Mouse (Mus musculus) left cerebral cortex, postnatal 25 days (tissue): ENCODE data around the gene Cpa2. TPM values are rescaled to one million over a fixed set of nuclear protein-coding genes. Genes with fewer than 3 reads are reported as not detected.
A peak's percentile ranks its signal among the peaks of the same experiment; 100 is the strongest.

Experiments used
- DNase-seq, 2 experiments: peaks; one replicate each; pipeline ENCODE4 v3.0.0; 2022; ENCODE audit warnings: low spot score in 2 of 2, mixed read lengths in 1 of 2
- intact Hi-C: fragments of 180-260 bp; cut with DNase I; formaldehyde crosslinking; loops from one replicate; pipeline ENCODE4 v1.15.1; 2025
- total RNA-seq, 2 experiments: library from RNA; stranded (reverse); gene quantifications; 2 replicates each; pipeline ENCODE4 v1.2.3; 2021

The Cpa2 gene
- total RNA-seq, result 1 to 10 TPM; 2.2 to 2.3 TPM

- intact Hi-C loops, result no loop called here
Measured at GRCm38 (mm10) chr6:30541009-30541799, at the start of gene Cpa2. Gene Cpa2, plus strand, starts transcription at chr6:30541582.

DNA sequence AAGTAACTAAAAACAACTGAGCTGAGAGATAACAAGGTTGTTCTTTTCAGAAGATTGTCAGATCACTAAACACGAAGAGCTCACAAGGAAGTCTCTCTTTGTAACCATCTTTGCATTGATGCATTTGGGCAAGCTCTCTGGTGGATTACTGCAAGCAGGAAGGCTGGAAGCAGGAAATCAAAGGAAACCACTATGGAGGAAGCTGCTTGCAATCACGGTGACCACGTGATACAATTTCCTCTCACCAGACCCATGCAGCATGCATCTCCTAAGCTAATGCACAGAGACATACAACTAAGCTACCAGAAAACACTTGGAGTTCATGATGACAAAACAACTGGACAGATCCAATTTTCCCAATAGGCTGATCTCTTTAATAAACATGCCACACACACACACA is 42.3 kb upstream of the Cpa2 start:
- DNase-seq, result no peak
- intact Hi-C loops, result no loop called here

More at GRCm38 (mm10) chr6:30541009-30541799, at the start of gene Cpa2:
- DNase-seq, result no peak

GRCm38 (mm10) chr6:30508824-30509223 is 32.6 kb upstream of the Cpa2 start:
- intact Hi-C loops, result loop anchor here (2.0 kb wide), 2 partner anchors 38 to 48 kb away; no protein-coding TSS in a partner anchor
- no peak for DNase-seq

DNA sequence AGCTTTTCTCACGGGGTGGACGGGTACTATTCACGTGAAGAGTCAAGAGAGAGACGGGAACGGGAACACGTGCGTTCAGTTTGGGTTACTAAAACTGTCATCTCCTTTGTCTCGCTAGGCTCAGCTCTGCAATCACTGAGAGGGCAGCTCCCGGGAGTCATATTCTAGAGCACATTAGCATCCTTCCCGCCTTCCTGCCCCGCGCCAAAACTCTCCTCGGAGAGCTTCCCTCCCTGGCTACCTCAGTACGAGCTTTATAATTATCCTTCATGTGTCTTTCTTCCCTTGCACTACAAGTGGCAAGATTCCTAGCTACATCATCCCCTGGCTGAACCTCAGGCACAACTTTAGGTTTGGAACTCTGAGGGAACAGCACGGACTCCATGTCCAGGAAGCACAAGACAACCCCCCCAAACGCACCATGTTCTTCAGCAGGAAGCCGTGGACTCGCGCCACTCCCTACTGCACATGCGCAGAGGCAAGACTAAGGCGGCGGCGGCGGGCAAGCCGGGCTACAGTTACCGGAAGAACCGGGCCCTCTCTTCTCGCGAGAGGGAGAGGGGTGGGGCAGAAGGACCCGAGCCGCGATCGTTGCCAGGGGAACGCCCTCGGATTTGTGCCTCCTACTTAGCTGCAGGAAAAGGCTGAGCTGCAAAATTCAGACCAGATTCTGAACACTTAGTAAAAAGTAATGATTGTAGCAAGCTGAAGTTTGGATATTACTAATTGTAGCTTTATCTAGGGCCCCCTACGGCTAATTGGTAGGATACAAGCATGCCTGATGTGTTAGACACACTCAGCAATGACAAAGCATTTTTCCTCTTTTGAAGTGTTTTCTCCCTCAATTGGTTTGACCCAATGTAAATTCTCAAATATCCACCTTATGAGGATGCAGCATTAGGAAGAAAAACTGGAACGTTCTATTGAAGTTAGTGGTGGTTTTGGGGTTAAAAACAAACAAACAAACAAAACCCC is 31.8 kb upstream of the Cpa2 start, which contains the start of the genes Tmem209 and Ssmem1:
TSS of gene Tmem209 (minus strand) at position 519 of the 975 bp plus-strand sequence.
TSS of gene Ssmem1 (plus strand) at position 585 of the 975 bp plus-strand sequence.
- DNase-seq, result peak; percentile 99
- intact Hi-C loops, result loop anchor here (2.0 kb wide), 2 partner anchors 37 to 49 kb away; no protein-coding TSS in a partner anchor

DNA sequence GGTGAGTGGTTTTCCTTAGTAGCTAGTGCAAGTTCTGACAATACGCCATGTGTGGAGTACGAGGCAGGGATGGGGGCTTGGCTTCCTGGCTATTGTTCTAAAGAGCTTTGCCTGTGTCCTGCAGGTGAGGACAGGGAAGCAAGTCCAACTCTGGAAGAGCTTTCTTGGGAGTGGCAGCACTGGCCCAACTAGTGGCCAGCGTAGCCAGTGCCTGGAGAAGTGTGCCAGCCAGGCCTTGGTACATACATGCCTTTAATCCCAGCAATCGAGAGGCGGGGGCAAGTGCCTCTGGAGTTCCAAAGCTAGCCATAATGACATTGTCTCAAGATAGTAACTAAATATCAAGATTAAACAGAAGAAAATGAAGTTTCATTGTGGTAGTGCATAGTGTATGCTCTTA is 31.1 kb upstream of the Cpa2 start:
- intact Hi-C loops, result no loop called here
- no peak for DNase-seq

- intact Hi-C loops, result no loop called here
- no peak for DNase-seq
Measured at GRCm38 (mm10) chr6:30514242-30514641, 27.1 kb upstream of the Cpa2 start.

DNA sequence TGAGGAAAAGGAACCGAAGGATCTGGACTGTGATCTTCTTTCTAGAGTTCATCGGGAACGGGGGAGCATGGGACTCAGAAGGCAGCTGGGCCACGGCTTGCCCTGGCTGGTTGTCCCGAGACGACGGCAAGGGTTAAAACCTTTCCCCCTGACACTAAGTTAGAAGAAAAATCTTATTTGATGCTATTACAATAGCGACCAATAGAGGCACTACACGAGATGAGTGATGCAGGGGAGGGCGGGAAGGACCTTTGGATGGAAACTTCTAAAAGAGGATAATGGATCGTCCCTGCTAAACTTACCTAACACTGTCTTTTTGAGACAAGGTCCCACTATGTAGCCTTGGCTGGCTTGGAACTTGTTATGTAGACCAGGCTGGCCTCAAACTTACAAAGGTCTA is 21.0 kb upstream of the Cpa2 start:
- intact Hi-C loops, result no loop called here
- DNase-seq, result no peak

DNA sequence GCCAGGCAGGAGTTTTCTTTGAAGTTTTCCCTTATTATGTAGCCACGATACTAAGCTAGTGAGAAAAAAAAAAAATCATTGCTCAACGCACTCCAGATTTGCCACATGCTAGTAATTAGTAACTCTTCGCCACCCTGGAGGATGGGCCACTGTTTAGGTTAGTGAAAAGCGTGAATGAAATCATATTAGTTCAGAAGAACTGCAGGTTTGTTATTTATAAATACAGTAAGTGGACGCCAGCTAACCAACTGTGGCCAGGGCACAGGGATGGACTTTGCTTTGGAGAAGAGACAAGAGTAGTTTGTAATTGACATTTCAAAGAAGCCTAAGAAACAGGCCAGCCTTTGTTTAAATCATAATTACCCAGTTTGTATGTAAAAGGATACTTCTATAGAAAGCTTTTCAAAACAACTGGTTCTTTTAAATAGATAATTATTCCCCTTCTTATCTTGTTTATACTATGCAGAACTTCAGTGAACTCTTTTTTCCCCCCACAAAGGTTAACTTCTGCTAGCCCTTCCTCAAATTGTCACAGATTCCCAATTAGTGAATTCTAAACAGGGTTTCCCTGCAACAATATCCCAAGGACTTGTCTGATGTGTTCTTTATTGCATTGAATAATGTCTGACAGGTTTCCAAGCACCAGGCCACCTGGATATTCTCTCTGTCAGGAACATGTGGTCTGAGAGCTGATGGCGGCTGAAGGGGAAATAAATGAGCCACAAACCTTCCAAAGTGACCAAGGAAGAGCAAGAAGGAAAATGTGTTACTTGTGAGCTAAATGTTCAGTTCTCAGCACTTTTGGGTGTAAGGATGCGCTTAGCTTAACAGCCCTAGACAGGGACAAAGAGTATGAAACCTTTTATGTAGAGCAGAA is 15.7 kb upstream of the Cpa2 start:
- DNase-seq, result no peak
- intact Hi-C loops, result no loop called here

- intact Hi-C loops, result no loop called here
- DNase-seq, result no peak
Measured at GRCm38 (mm10) chr6:30526586-30527515, 14.5 kb upstream of the Cpa2 start.

DNA sequence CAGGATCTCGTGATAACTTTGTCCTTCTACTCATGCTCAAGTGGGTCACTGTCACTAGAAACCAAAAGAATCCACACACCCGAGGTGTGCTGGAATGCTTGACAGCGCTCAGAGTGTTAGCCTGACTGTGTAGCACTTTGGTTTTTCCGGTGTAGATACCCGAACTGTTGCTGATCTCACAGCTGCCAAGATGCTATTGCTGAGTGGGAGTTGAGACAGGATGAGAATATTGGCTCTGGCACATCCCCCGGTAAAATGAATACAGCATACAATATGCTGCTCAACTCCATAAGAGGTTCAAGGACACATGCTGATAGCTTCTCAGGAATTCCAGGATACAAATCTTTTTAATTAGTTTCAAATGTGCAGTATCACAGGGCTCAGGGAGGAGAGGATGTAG is 12.6 kb upstream of the Cpa2 start:
- peak in 1 of 2 experiments; percentile 69 for DNase-seq
- intact Hi-C loops, result no loop called here

- no peak for DNase-seq
- intact Hi-C loops, result loop anchor here (5.0 kb wide), 1 partner anchor 447 kb away; no protein-coding TSS in a partner anchor
Measured at GRCm38 (mm10) chr6:30535340-30535739, 6.0 kb upstream of the Cpa2 start.

GRCm38 (mm10) chr6:30538240-30538639 is 3.1 kb upstream of the Cpa2 start:
- intact Hi-C loops, result loop anchor here (5.0 kb wide), 1 partner anchor 444 kb away; no protein-coding TSS in a partner anchor
- peak in 1 of 2 experiments; percentile 70 for DNase-seq

- intact Hi-C loops, result loop anchor here (5.0 kb wide), 1 partner anchor 444 kb away; no protein-coding TSS in a partner anchor
- DNase-seq, result no peak
Measured at GRCm38 (mm10) chr6:30538800-30539199, 2.6 kb upstream of the Cpa2 start.

GRCm38 (mm10) chr6:30542277-30542676 is 895 bp downstream of the Cpa2 start:
- no peak for DNase-seq
- intact Hi-C loops, result no loop called here

GRCm38 (mm10) chr6:30543077-30543476 is 1.7 kb downstream of the Cpa2 start:
- intact Hi-C loops, result no loop called here
- no peak for DNase-seq

- no peak for DNase-seq
- intact Hi-C loops, result no loop called here
Measured at GRCm38 (mm10) chr6:30543851-30544250, 2.5 kb downstream of the Cpa2 start.

DNA sequence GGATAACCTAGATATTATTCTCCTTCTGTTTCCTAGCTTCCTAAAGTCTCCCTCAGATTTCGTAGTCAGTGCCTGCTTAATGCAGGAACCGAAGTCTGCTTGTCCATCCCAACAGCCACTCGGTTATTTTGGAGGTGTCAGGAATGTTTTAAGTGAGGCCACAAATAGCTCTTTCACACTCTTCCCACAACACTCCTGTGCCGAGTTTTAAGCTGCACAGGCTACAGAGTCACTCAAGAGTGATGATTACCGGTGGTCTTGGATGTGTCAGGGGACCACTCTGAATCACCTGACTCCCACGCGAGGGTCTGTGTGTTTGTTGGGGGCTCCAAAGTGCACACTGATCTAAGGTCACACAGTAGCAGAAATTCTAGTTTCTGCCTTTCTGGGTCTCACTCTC is 4.3 kb downstream of the Cpa2 start:
- intact Hi-C loops, result loop anchor here (2.0 to 5.0 kb wide), 4 partner anchors 37 to 147 kb away; partner anchors contain the start of genes Cep41, Klhdc10, Ssmem1 and Tmem209
- DNase-seq, result peak in 1 of 2 experiments; percentile 89
